Mouse (Mus musculus) MEL (cell line): ENCODE data around the gene Rnf215. TPM values are rescaled to one million over a fixed set of nuclear protein-coding genes. Genes with fewer than 3 reads are reported as not detected.

Source experiments
- DNase-seq: peaks from one replicate; pipeline ENCODE4 v3.0.0; 2011; ENCODE audit warnings: low read depth, low spot score
- H3K27ac ChIP-seq: 2 replicates; pipeline ENCODE4 v1.5.1; 2012; ENCODE audit warnings: low read depth, mild to moderate bottlenecking, control low read depth, low read length, moderate library complexity; ENCODE audit not compliant: control insufficient read depth
- H3K27me3 ChIP-seq, 2 experiments: fragments of 150-350 bp in 1 of 2; sonication (generic) in 1 of 2; 2 replicates each; pipeline ENCODE4 v1.6.1; 2012; ENCODE audit warnings: low read length in 2 of 2, mild to moderate bottlenecking in 2 of 2, improper control_type of control experiment in 1 of 2, moderate library complexity in 1 of 2; ENCODE audit not compliant: insufficient read depth in 2 of 2, control insufficient read depth in 1 of 2
- H3K36me3 ChIP-seq, 2 experiments: 2 replicates each; pipeline ENCODE4 v1.6.1; 2012 to 2014; ENCODE audit warnings: low read length in 2 of 2, improper control_type of control experiment in 1 of 2, inconsistent platforms in 1 of 2, mild to moderate bottlenecking in 1 of 2; ENCODE audit not compliant: insufficient read depth in 2 of 2, control insufficient read depth in 1 of 2
- H3K4me1 ChIP-seq, 2 experiments: fragments of 150-350 bp in 1 of 2; sonication (generic) in 1 of 2; 2 replicates each; pipeline ENCODE4 v1.6.1; 2012; ENCODE audit warnings: low read length in 2 of 2, improper control_type of control experiment in 1 of 2, mild to moderate bottlenecking in 1 of 2; ENCODE audit not compliant: insufficient read depth in 2 of 2, control insufficient read depth in 1 of 2
- H3K4me3 ChIP-seq, 2 experiments: fragments of 150-350 bp in 1 of 2; sonication (generic) in 1 of 2; 2 replicates each; pipeline ENCODE4 v1.5.1; 2012; ENCODE audit warnings: low read depth in 2 of 2, low read length in 2 of 2, mild to moderate bottlenecking in 2 of 2, moderate library complexity in 2 of 2, control low read depth in 1 of 2, improper control_type of control experiment in 1 of 2; ENCODE audit not compliant: control insufficient read depth in 1 of 2, insufficient read depth in 1 of 2
- H3K79me2 ChIP-seq: 2 replicates; pipeline ENCODE4 v1.6.1; 2012; ENCODE audit warnings: mild to moderate bottlenecking, low read length, moderate library complexity; ENCODE audit not compliant: control insufficient read depth, poor library complexity, insufficient read depth
- H3K9ac ChIP-seq: 2 replicates; pipeline ENCODE4 v1.6.1; 2012; ENCODE audit warnings: low read depth, mild to moderate bottlenecking, control low read depth, low read length, moderate library complexity; ENCODE audit not compliant: control insufficient read depth, poor library complexity, severe bottlenecking
- H3K9me3 ChIP-seq: fragments of 150-350 bp; sonication (generic); replicated peaks from 2 replicates; pipeline ENCODE4 v1.6.1; 2012; ENCODE audit warnings: mild to moderate bottlenecking, low read length, improper control_type of control experiment, moderate library complexity; ENCODE audit not compliant: insufficient read depth
- CHD1 ChIP-seq: IDR thresholded peaks from 2 replicates; pipeline ENCODE4 v1.6.1; 2012; ENCODE audit warnings: low read depth, mild to moderate bottlenecking, inconsistent platforms, low read length, improper control_type of control experiment
- ELF1 ChIP-seq: IDR thresholded peaks from 2 replicates; pipeline ENCODE4 v1.6.1; 2014; ENCODE audit warnings: low read depth, mild to moderate bottlenecking, inconsistent platforms, low read length, improper control_type of control experiment, moderate library complexity
- EP300 ChIP-seq, 2 experiments: IDR thresholded peaks; 2 replicates each; pipeline ENCODE4 v1.6.1; 2011; ENCODE audit warnings: improper control_type of control experiment in 2 of 2, low read length in 2 of 2, low read depth in 1 of 2, mild to moderate bottlenecking in 1 of 2
- GABPA ChIP-seq: IDR thresholded peaks from 2 replicates; pipeline ENCODE4 v1.6.1; 2012; ENCODE audit warnings: low read depth, mild to moderate bottlenecking, inconsistent platforms, low read length, improper control_type of control experiment, moderate library complexity
- GATA1 ChIP-seq: IDR thresholded peaks from 2 replicates; pipeline ENCODE4 v1.6.1; 2011; ENCODE audit warnings: low read depth, low read length, improper control_type of control experiment
- HCFC1 ChIP-seq: IDR thresholded peaks from 2 replicates; pipeline ENCODE4 v1.6.1; 2012; ENCODE audit warnings: low read depth, mild to moderate bottlenecking, inconsistent platforms, low read length, improper control_type of control experiment, moderate library complexity
- MAFK ChIP-seq: IDR thresholded peaks from 2 replicates; pipeline ENCODE4 v1.6.1; 2011; ENCODE audit warnings: low read depth, mild to moderate bottlenecking, low read length, improper control_type of control experiment, borderline replicate concordance
- MAX ChIP-seq: IDR thresholded peaks from 2 replicates; pipeline ENCODE4 v1.6.1; 2011; ENCODE audit warnings: low read length, improper control_type of control experiment
- MEF2A ChIP-seq: IDR thresholded peaks from 2 replicates; pipeline ENCODE4 v1.6.1; 2014; ENCODE audit warnings: low read depth, mild to moderate bottlenecking, inconsistent platforms, low read length, improper control_type of control experiment; ENCODE audit not compliant: poor library complexity, insufficient replicate concordance, severe bottlenecking; ENCODE audit errors: extremely low read depth
- MXI1 ChIP-seq: IDR thresholded peaks from 2 replicates; pipeline ENCODE4 v1.6.1; 2011; ENCODE audit warnings: mild to moderate bottlenecking, low read depth, low read length, improper control_type of control experiment
- MYB ChIP-seq: IDR thresholded peaks from 2 replicates; pipeline ENCODE4 v1.6.1; 2011; ENCODE audit warnings: mild to moderate bottlenecking, low read depth, low read length, improper control_type of control experiment
- MYC ChIP-seq: IDR thresholded peaks from 2 replicates; pipeline ENCODE4 v1.6.1; 2011; ENCODE audit warnings: low read depth, mild to moderate bottlenecking, low read length, improper control_type of control experiment, moderate library complexity
- NELFE ChIP-seq: IDR thresholded peaks from 2 replicates; pipeline ENCODE4 v1.6.1; 2011; ENCODE audit warnings: low read depth, low read length, improper control_type of control experiment
- NRF1 ChIP-seq: IDR thresholded peaks from 2 replicates; pipeline ENCODE4 v1.6.1; 2014; ENCODE audit warnings: low read depth, mild to moderate bottlenecking, inconsistent platforms, low read length, improper control_type of control experiment, moderate library complexity; ENCODE audit not compliant: poor library complexity, insufficient read depth, severe bottlenecking
- POLR2A ChIP-seq, 2 experiments: IDR thresholded peaks; 2 replicates each; pipeline ENCODE4 v1.6.1; 2011 to 2012; ENCODE audit warnings: low read length in 2 of 2, mild to moderate bottlenecking in 2 of 2, control low read depth in 1 of 2, improper control_type of control experiment in 1 of 2, low read depth in 1 of 2, moderate library complexity in 1 of 2; ENCODE audit not compliant: control insufficient read depth in 1 of 2, insufficient read depth in 1 of 2, poor library complexity in 1 of 2
- POLR2AphosphoS2 ChIP-seq: IDR thresholded peaks from 2 replicates; pipeline ENCODE4 v1.6.1; 2011; ENCODE audit warnings: low read length, improper control_type of control experiment
- POLR2AphosphoS5 ChIP-seq: IDR thresholded peaks from 2 replicates; pipeline ENCODE4 v1.6.1; 2012; ENCODE audit warnings: low read depth, borderline replicate concordance, mild to moderate bottlenecking, inconsistent platforms, low read length, moderate library complexity, mixed read lengths
- RAD21 ChIP-seq: IDR thresholded peaks from 2 replicates; pipeline ENCODE4 v1.6.1; 2011; ENCODE audit warnings: mild to moderate bottlenecking, low read depth, low read length, improper control_type of control experiment
- RCOR1 ChIP-seq: IDR thresholded peaks from 2 replicates; pipeline ENCODE4 v1.6.1; 2012; ENCODE audit warnings: low read depth, mild to moderate bottlenecking, inconsistent platforms, low read length, improper control_type of control experiment
- SMC3 ChIP-seq: IDR thresholded peaks from 2 replicates; pipeline ENCODE4 v1.6.1; 2011; ENCODE audit warnings: low read depth, low read length, improper control_type of control experiment
- TAL1 ChIP-seq: IDR thresholded peaks from 2 replicates; pipeline ENCODE4 v1.6.1; 2012; ENCODE audit warnings: mild to moderate bottlenecking, inconsistent platforms, low read length, moderate library complexity, mixed read lengths
- TBP ChIP-seq: IDR thresholded peaks from 2 replicates; pipeline ENCODE4 v1.8.0; 2011; ENCODE audit warnings: low read depth, low read length, improper control_type of control experiment
- TCF12 ChIP-seq: IDR thresholded peaks from 2 replicates; pipeline ENCODE4 v1.6.1; 2014; ENCODE audit warnings: low read depth, mild to moderate bottlenecking, inconsistent platforms, low read length, improper control_type of control experiment, moderate library complexity
- USF1 ChIP-seq: IDR thresholded peaks from 2 replicates; pipeline ENCODE4 v1.6.1; 2014; ENCODE audit warnings: low read depth, mild to moderate bottlenecking, inconsistent platforms, low read length, improper control_type of control experiment, moderate library complexity
- USF2 ChIP-seq, 2 experiments: IDR thresholded peaks; 2 replicates each; pipeline ENCODE4 v1.6.1; 2011 to 2012; ENCODE audit warnings: improper control_type of control experiment in 2 of 2, low read length in 2 of 2, borderline replicate concordance in 1 of 2, inconsistent platforms in 1 of 2, low read depth in 1 of 2, mild to moderate bottlenecking in 1 of 2; ENCODE audit not compliant: insufficient read depth in 1 of 2
- ZC3H11A ChIP-seq: IDR thresholded peaks from 2 replicates; pipeline ENCODE4 v1.6.1; 2012; ENCODE audit warnings: low read depth, mild to moderate bottlenecking, inconsistent platforms, low read length, improper control_type of control experiment
- ZMIZ1 ChIP-seq: IDR thresholded peaks from 2 replicates; pipeline ENCODE4 v1.6.1; 2012; ENCODE audit warnings: low read depth, mild to moderate bottlenecking, inconsistent platforms, low read length, improper control_type of control experiment, moderate library complexity
- polyA plus RNA-seq, 2 experiments: library from polyadenylated mRNA; stranded (reverse) in 1 of 2; unstranded in 1 of 2; fragments of >175 nt in 1 of 2; fragments of >200 nt in 1 of 2; gene quantifications; 2 replicates each; pipeline versions ENCODE4 v1.2.1 to v1.2.4; 2012; ENCODE audit warnings: low replicate concordance in 2 of 2, low read depth in 1 of 2; ENCODE audit not compliant: insufficient read length in 2 of 2, insufficient read depth in 1 of 2, missing spikeins in 1 of 2
- total RNA-seq: library from RNA; depleted of rRNA; stranded (reverse); fragments of 300-350 nt; gene quantifications from 2 replicates; pipeline ENCODE4 v1.2.3, GENCODE M21; 2012

Rnf215 gene
- total and polyA plus RNA-seq, 3 experiments: 11.3 to 13.2 TPM; not detected in 1

GRCm38 (mm10) chr11:4122226-4122625, 12.8 kb upstream of the Rnf215 start:
- Histone ChIP-seq H3K79me2 (no peaks in the 10 kb centered on the region), H3K4me3 (peak overlapping the region; percentile 51 to 76), H3K4me1 (peaks cover 8 to 38% of the 10 kb centered on the region in 2 experiments; a peak in 3 of 4 replicates), H3K27ac (peak overlapping the region; percentile 82), H3K9me3 (no peaks in the 10 kb centered on the region), H3K27me3 (no peaks in the 10 kb centered on the region), H3K9ac (peak overlapping the region; percentile 63), H3K36me3 (peaks cover 0 to 16% of the 10 kb centered on the region in 2 experiments; a peak in 2 of 4 replicates)
- no peak for DNase-seq
- TF ChIP-seq POLR2AphosphoS5 (no peak), CHD1 (no peak), NELFE (no peak), TCF12 (no peak), USF1 (no peak), TBP (no peak), MYC (no peak), USF2 (IDR thresholded peaks at IDR 0.05; ENCODE audit: borderline replicate concordance in 1 of 2, insufficient read depth in 1 of 2, low read depth in 1 of 2, low read length in 2 of 2) (no peak), MAFK (no peak), SMC3 (no peak), NRF1 (no peak), EP300 (IDR thresholded peaks at IDR 0.05; ENCODE audit: low read depth in 1 of 2, low read length in 2 of 2) (no peak), MEF2A (no peak), MXI1 (no peak), MAX (no peak), POLR2A (IDR thresholded peaks at IDR 0.05; ENCODE audit: control insufficient read depth in 1 of 2, insufficient read depth in 1 of 2, low read depth in 1 of 2, low read length in 2 of 2, poor library complexity in 1 of 2) (no peak), TAL1 (no peak), RAD21 (no peak)

- Histone ChIP-seq H3K27me3 (no peaks in the 10 kb centered on the region), H3K36me3 (peaks cover 0 to 12% of the 10 kb centered on the region in 2 experiments; a peak in 2 of 4 replicates), H3K27ac (peak within 1 kb of the TSS; percentile 82), H3K4me3 (peak within 1 kb of the TSS; percentile 51 to 76), H3K9me3 (no peaks in the 10 kb centered on the region), H3K9ac (peak within 1 kb of the TSS; percentile 63), H3K4me1 (peaks cover 4 to 32% of the 10 kb centered on the region in 2 experiments; a peak in 3 of 4 replicates), H3K79me2 (no peaks in the 10 kb centered on the region)
- peak; percentile 94 for DNase-seq
- TF ChIP-seq POLR2AphosphoS2: peak; percentile 97
- TF ChIP-seq ZMIZ1: peak; percentile 98
- no peak; the same call in 1 of the 2 replicates for TF ChIP-seq MAX
- no peak for TF ChIP-seq NRF1
- TF ChIP-seq NELFE: peak; percentile 98
- no peak for TF ChIP-seq MYB
- TF ChIP-seq HCFC1: peak; percentile 77
- TF ChIP-seq ZC3H11A: no peak
- TF ChIP-seq TAL1: peak; percentile 30; the same call in 1 of the 2 replicates
- TF ChIP-seq MYC: no peak; the same call in 1 of the 2 replicates
- 0 out of 2 replicates have a peak, but pooled peaks have one; percentile 26 for TF ChIP-seq RCOR1
- peak; percentile 21 to 30; a peak in 1 of 4 replicates for TF ChIP-seq EP300 (IDR thresholded peaks at IDR 0.05; ENCODE audit: low read depth in 1 of 2, low read length in 2 of 2)
- no peak for TF ChIP-seq CHD1
- TF ChIP-seq GATA1: no peak
- TF ChIP-seq ELF1: peak; percentile 96
- no peak for TF ChIP-seq GABPA
- TF ChIP-seq MAFK: no peak
- TF ChIP-seq TCF12: peak; percentile 76
Measured at GRCm38 (mm10) chr11:4122742-4123579, 12.0 kb upstream of the Rnf215 start, which contains the start of gene Sec14l2. Sec14l2 (minus strand) TSS chr11:4123415.
